Mouse (Mus musculus) heart, embryonic 16.5 days (tissue): ENCODE measurements around the gene En2. TPM values are rescaled to one million over a fixed set of nuclear protein-coding genes. Genes with fewer than 3 reads are reported as not detected.

Experiments used
- ATAC-seq: fragments of 200-750 bp; cut with Nextera tagmentation; replicated peaks from 2 replicates; pipeline ENCODE4 v1.8.0; 2017; ENCODE audit warnings: moderate number of reproducible peaks; ENCODE audit not compliant: insufficient read depth, low FRiP score; ENCODE audit errors: extremely low read depth
- H3K27ac ChIP-seq: fragments of 300-500 bp; sonication (generic); 2 replicates; pipeline ENCODE4 v1.5.1; 2014; ENCODE audit warnings: mild to moderate bottlenecking, low read length, control low read depth, moderate library complexity
- H3K27me3 ChIP-seq: fragments of 300-500 bp; sonication (generic); 2 replicates; pipeline ENCODE4 v1.6.1; 2014; ENCODE audit warnings: low read length, mixed read lengths; ENCODE audit not compliant: control insufficient read depth, insufficient read depth
- H3K36me3 ChIP-seq: fragments of 300-500 bp; sonication (generic); 2 replicates; pipeline ENCODE4 v1.6.1; 2014; ENCODE audit not compliant: control insufficient read depth, insufficient read depth
- H3K4me1 ChIP-seq: fragments of 300-500 bp; sonication (generic); 2 replicates; pipeline ENCODE4 v1.6.1; 2014; ENCODE audit warnings: low read length, mixed read lengths; ENCODE audit not compliant: control insufficient read depth, insufficient read depth
- H3K4me2 ChIP-seq: fragments of 300-500 bp; sonication (generic); 2 replicates; pipeline ENCODE4 v1.6.1; 2014; ENCODE audit warnings: low read depth, mild to moderate bottlenecking, control low read depth, low read length
- H3K4me3 ChIP-seq: fragments of 300-500 bp; sonication (generic); 2 replicates; pipeline ENCODE4 v1.5.1; 2014; ENCODE audit warnings: mild to moderate bottlenecking, control low read depth, low read length
- H3K9ac ChIP-seq: fragments of 300-500 bp; sonication (generic); 2 replicates; pipeline ENCODE4 v1.6.1; 2014; ENCODE audit warnings: low read length, control low read depth
- H3K9me3 ChIP-seq: fragments of 300-500 bp; sonication (generic); replicated peaks from 2 replicates; pipeline ENCODE4 v1.6.1; 2016; ENCODE audit warnings: low read length; ENCODE audit not compliant: control insufficient read depth
- WGBS: fragments of 180-500 bp; shearing (Covaris S2); extraction: QIAGEN DNeasy Blood & Tissue Kit; methylation state at CpG from one replicate; pipeline ENCODE4 v1.1.7; 2014; 5-methylcytosine and 5-hydroxymethylcytosine counted together
- polyA plus RNA-seq: library from polyadenylated mRNA; unstranded; fragments of >200 nt; fragmentation: Nextera tagmentation; extraction: Ambion mirVana; gene quantifications from 2 replicates; pipeline ENCODE4 v1.2.1, GENCODE M21; 2015

En2 gene
- not detected in 2 replicates for polyA plus RNA-seq

DNA sequence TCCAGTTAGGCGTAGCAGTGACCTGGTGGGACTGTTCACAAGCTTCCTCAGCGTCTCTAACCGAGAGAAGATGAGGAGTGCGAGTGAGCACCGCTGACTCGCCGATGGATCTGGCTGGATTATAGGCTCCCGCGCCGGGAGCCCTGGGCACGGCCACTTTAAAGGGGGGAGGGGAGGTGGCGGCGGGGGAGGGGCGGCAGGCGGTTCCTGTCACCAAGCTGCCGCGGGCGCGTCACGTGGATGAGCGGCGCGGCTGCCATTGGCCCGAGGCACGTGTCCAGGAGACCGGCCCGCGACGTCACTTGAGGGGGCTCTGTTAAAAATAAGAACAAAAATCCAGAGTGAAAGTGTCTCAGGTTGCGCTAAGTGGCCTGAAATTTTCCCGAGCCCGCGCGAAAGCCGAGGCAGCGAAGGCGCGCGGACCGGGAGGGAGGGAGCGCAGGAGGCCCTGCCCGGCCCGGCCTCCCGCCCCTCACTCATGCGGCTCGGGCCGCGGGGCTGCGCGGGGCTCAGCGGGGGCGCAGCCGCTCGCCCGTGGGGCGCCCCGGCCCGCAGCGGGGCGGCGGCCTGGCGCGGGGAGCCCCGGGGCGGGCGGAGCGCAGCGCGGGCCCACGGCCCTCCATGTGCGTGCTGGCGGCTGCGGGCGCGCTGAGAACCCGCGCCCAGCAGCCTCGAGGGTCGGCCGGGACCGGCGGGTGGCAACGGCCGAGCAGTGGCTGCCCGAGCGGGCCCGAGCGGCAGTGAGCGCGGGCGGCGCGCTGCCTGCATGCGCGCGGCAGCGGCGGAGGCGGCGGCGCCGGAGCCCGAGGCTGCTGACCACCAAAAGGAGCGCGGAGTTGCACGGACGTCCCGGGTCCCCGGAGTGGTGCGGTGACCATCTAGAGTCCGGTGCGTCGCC is at the start of gene En2:
En2 (plus strand) TSS at position 337 of the 898 bp plus-strand sequence.
- H3K27ac ChIP-seq = no peak within 1 kb of the TSS
- peaks cover 10% of the 10 kb centered on the region for H3K4me1 ChIP-seq
- no peaks in the 10 kb centered on the region for H3K9me3 ChIP-seq
- no peak within 1 kb of the TSS; the same call in 1 of the 2 replicates for H3K9ac ChIP-seq
- ATAC-seq = peak; percentile 56; the same call in 1 of the 2 replicates
- under 1% methylated on average over 107 of the region's 113 CpGs for WGBS
- H3K4me3 ChIP-seq = peak within 1 kb of the TSS; percentile 55
- peak within 1 kb of the TSS; percentile 73 for H3K4me2 ChIP-seq
- no peaks in the 10 kb centered on the region for H3K36me3 ChIP-seq
- H3K27me3 ChIP-seq = peaks cover 83% of the 10 kb centered on the region

- Histone ChIP-seq H3K4me2 (no peak overlapping the region), H3K4me3 (no peak overlapping the region), H3K9me3 (no peaks in the 10 kb centered on the region), H3K36me3 (no peaks in the 10 kb centered on the region), H3K4me1 (peaks cover 2% of the 10 kb centered on the region; the same call in 1 of the 2 replicates), H3K9ac (no peak overlapping the region), H3K27ac (no peak overlapping the region), H3K27me3 (peaks cover 61% of the 10 kb centered on the region)
- WGBS = 11% methylated on average over 13 of the region's 13 CpGs
- ATAC-seq = no peak
These were observed 48.1 kb upstream of the En2 start for GRCm38 (mm10) chr5:28117251-28117880.

DNA sequence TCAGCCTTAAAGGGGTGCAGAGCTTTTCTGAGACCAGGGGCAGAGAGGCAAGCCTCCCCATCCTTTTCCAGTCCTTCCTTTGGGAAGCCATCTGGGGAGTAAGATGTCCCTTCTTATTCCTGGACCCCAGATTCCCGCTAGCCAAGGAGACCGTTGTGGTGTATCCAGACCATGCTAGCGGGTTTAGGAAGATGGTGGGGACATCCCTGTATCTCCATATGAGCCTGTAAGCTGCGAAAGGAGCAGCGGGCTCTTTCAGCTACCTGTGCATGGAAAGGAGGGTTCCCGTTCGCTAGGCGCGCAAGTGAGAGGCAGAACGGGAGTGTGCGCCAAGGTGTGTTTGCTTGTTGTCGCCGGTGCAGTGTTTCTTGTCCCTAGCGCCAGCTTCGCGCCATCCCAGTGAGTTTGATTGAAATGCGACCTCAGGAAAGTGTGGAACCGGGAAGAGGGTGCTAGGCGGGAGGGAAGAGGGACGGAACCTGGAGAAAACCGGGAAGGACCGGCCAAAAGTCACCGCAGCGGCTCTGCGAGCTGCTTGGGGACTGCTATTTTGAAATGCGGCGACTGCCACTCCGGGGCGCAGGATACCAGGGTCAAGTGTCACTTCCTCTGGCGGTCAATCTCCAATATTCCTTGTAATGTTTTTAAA is 47.5 kb upstream of the En2 start:
- no peak for ATAC-seq
- no peaks in the 10 kb centered on the region for H3K36me3 ChIP-seq
- H3K27ac ChIP-seq = no peak overlapping the region
- WGBS = under 1% methylated on average over 30 of the region's 30 CpGs
- H3K4me2 ChIP-seq = peak overlapping the region; percentile 62
- no peaks in the 10 kb centered on the region for H3K9me3 ChIP-seq
- 0 out of 2 replicates have a peak overlapping the region, but pooled peaks have one; percentile 5 for H3K9ac ChIP-seq
- H3K27me3 ChIP-seq = peaks cover 66% of the 10 kb centered on the region
- peaks cover 2% of the 10 kb centered on the region; the same call in 1 of the 2 replicates for H3K4me1 ChIP-seq
- H3K4me3 ChIP-seq = peak overlapping the region; percentile 45

GRCm38 (mm10) chr5:28118531-28118925 is 47.0 kb upstream of the En2 start:
- Histone ChIP-seq H3K9ac (no peak overlapping the region), H3K4me2 (peak overlapping the region; percentile 62), H3K9me3 (no peaks in the 10 kb centered on the region), H3K36me3 (no peaks in the 10 kb centered on the region), H3K27ac (no peak overlapping the region), H3K27me3 (peaks cover 71% of the 10 kb centered on the region), H3K4me3 (peak overlapping the region; percentile 45), H3K4me1 (peaks cover 2% of the 10 kb centered on the region; the same call in 1 of the 2 replicates)
- WGBS = 1% methylated on average over 19 of the region's 19 CpGs
- no peak for ATAC-seq

GRCm38 (mm10) chr5:28119576-28119975 is 45.9 kb upstream of the En2 start:
- Histone ChIP-seq H3K27me3 (peaks cover 78% of the 10 kb centered on the region), H3K27ac (no peak overlapping the region), H3K4me2 (no peak overlapping the region), H3K9ac (no peak overlapping the region), H3K9me3 (no peaks in the 10 kb centered on the region), H3K4me3 (no peak overlapping the region), H3K4me1 (peaks cover 2% of the 10 kb centered on the region; the same call in 1 of the 2 replicates), H3K36me3 (no peaks in the 10 kb centered on the region)
- 32% methylated on average over 3 of the region's 3 CpGs for WGBS
- ATAC-seq = no peak

DNA sequence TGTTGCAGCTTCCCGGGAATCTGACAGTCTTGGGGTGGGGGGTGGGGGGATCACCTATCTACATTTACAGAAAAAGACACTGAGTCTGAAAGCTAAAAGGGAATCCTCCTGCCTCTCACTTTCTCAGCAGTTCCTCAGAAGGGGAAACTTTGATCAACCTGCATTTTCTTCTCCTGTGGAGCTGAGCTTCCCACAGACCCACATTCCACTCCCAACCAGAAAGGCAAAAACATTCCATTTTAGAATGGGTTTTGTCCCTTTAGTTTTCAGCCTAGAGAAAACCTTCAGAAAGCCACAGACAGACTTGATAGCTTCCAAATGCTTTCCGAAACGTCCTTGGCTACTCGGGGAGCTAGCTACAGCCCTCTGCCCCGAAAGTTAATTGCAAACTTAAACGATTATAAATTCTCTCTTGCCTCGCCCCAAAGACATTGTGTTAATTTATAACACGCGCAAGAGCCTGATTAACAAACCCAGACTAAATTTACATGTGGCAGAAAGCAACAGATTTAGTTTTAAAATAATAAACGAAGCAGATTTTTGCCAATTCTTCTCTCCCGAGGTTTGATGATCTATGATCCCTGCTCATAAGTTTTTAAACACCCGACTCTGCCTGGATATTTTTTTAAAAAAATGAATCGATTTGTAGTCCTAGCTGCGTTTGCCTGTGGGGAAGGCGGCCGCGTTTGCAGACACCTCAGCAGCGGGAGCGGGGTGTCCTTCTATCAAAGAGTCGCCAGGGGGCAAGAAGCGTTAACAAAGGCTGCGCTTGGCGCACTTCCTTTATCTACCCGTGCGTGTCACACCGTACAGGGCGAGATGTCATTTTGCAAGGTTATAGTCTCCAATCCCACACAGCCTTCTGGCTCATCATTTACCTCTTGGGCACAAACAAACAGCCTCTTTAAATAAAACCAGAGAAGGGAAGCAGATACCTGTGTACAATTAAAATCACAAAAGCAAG is 42.7 kb upstream of the En2 start:
- Histone ChIP-seq H3K9ac (no peak overlapping the region), H3K4me3 (no peak overlapping the region), H3K27ac (no peak overlapping the region), H3K27me3 (peaks cover 93% of the 10 kb centered on the region), H3K9me3 (no peaks in the 10 kb centered on the region), H3K36me3 (no peaks in the 10 kb centered on the region), H3K4me1 (peaks cover 2% of the 10 kb centered on the region; the same call in 1 of the 2 replicates), H3K4me2 (peak overlapping the region; percentile 21)
- 2% methylated on average over 27 of the region's 27 CpGs for WGBS
- peak; percentile 63; the same call in 1 of the 2 replicates for ATAC-seq

- Histone ChIP-seq H3K36me3 (no peaks in the 10 kb centered on the region), H3K4me3 (no peak overlapping the region), H3K9me3 (no peaks in the 10 kb centered on the region), H3K27me3 (peaks cover 93% of the 10 kb centered on the region), H3K9ac (no peak overlapping the region), H3K27ac (no peak overlapping the region), H3K4me2 (peak overlapping the region; percentile 21), H3K4me1 (peaks cover under 1% of the 10 kb centered on the region; the same call in 1 of the 2 replicates)
- 3% methylated on average over 11 of the region's 11 CpGs for WGBS
- no peak for ATAC-seq
These were observed 42.1 kb upstream of the En2 start for GRCm38 (mm10) chr5:28123455-28123825.
